Mouse (Mus musculus) forebrain, postnatal 0 days (tissue): ENCODE results near the gene Disc1. TPM values are rescaled to one million over a fixed set of nuclear protein-coding genes. Genes with fewer than 3 reads are reported as not detected.
A peak's percentile ranks its signal among the peaks of the same experiment; 100 is the strongest.

Source experiments
- ATAC-seq: fragments of 200-750 bp; cut with Nextera tagmentation; 2 replicates; pipeline ENCODE4 v1.8.0; 2017; ENCODE audit warnings: mild to moderate bottlenecking, moderate library complexity
- DNase-seq: peaks from one replicate; pipeline ENCODE4 v3.0.0-alpha.2; 2015
- H3K27ac ChIP-seq: fragments of 300-500 bp; sonication (generic); 2 replicates; pipeline ENCODE4 v1.5.1; 2014; ENCODE audit warnings: low read depth, mild to moderate bottlenecking, antibody characterized with exemption, low read length, moderate library complexity, mixed read lengths
- H3K27me3 ChIP-seq: fragments of 300-500 bp; sonication (generic); 2 replicates; pipeline ENCODE4 v1.6.1; 2014; ENCODE audit warnings: mild to moderate bottlenecking, low read length, mixed read lengths; ENCODE audit not compliant: insufficient read depth
- H3K36me3 ChIP-seq: fragments of 300-500 bp; sonication (generic); 2 replicates; pipeline ENCODE4 v1.6.1; 2014; ENCODE audit warnings: mild to moderate bottlenecking, moderate library complexity; ENCODE audit not compliant: insufficient read depth
- H3K4me1 ChIP-seq: fragments of 300-500 bp; sonication (generic); 2 replicates; pipeline ENCODE4 v1.6.1; 2014; ENCODE audit warnings: antibody characterized with exemption; ENCODE audit not compliant: insufficient read depth
- H3K4me2 ChIP-seq: fragments of 300-500 bp; sonication (generic); 2 replicates; pipeline ENCODE4 v1.6.1; 2014; ENCODE audit warnings: low read depth, mild to moderate bottlenecking, moderate library complexity
- H3K4me3 ChIP-seq: fragments of 300-500 bp; sonication (generic); 2 replicates; pipeline ENCODE4 v1.5.1; 2014; ENCODE audit warnings: low read depth, low read length, mixed read lengths
- H3K9ac ChIP-seq: fragments of 300-500 bp; sonication (generic); 2 replicates; pipeline ENCODE4 v1.6.1; 2014; ENCODE audit warnings: mild to moderate bottlenecking
- H3K9me3 ChIP-seq: fragments of 300-500 bp; sonication (generic); 2 replicates; pipeline ENCODE4 v1.6.1; 2016; ENCODE audit warnings: low read length
- CTCF ChIP-seq: sonication (generic); IDR thresholded peaks from 2 replicates; pipeline ENCODE4 v1.5.1; 2016; ENCODE audit warnings: antibody characterized with exemption, control low read depth, low read depth
- WGBS: fragments of 180-500 bp; shearing (Covaris S2); extraction: QIAGEN DNeasy Blood & Tissue Kit; methylation state at CpG from one replicate; pipeline ENCODE4 v1.1.7; 2014; 5-methylcytosine and 5-hydroxymethylcytosine counted together
- polyA plus RNA-seq: library from polyadenylated mRNA; unstranded; fragments of >200 nt; fragmentation: Nextera tagmentation; extraction: Ambion mirVana; gene quantifications from 2 replicates; pipeline ENCODE4 v1.2.1, GENCODE M21; 2015
- total RNA-seq: library from RNA; depleted of rRNA; stranded (reverse); fragments of >200 nt; gene quantifications from 2 replicates; pipeline ENCODE4 v1.2.3, GENCODE M21; 2014

The Disc1 gene
- total and polyA plus RNA-seq, 2 experiments from 2014 or later, result 0.73 to 6.4 TPM

DNA sequence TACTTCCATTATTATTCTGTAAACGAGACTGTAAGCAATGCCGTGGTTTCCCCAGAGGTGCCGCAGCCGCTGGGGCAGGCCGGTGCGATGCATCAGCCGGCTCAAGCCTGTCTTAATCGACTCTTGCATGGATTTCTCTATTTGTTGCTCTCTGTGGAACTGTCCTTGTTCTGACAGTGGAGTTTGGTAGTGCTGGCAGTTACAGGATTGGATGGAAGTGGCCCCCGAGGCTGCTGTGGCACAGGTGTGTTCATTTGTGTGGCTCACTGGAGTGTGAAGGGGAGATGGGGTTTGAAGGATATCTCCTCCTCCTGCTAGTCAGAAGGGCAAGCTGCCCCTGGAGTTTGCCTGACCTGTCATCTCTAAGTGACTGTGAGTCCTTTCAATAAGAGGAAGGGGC is 171.3 kb downstream of the Disc1 start:
- Histone ChIP-seq H3K27me3 (no peaks in the 10 kb centered on the region), H3K9ac (no peak overlapping the region), H3K4me1 (peaks cover 24% of the 10 kb centered on the region), H3K4me2 (no peak overlapping the region), H3K27ac (no peak overlapping the region), H3K9me3 (no peaks in the 10 kb centered on the region), H3K4me3 (no peak overlapping the region), H3K36me3 (no peaks in the 10 kb centered on the region)
- no peak for DNase-seq
- TF ChIP-seq CTCF, result no peak
- 83% methylated on average over 9 of the region's 9 CpGs for WGBS
- no peak for ATAC-seq

- Histone ChIP-seq H3K4me1 (peaks cover 20% of the 10 kb centered on the region), H3K9ac (no peak overlapping the region), H3K36me3 (no peaks in the 10 kb centered on the region), H3K9me3 (no peaks in the 10 kb centered on the region), H3K27ac (peak overlapping the region; percentile 70), H3K4me2 (no peak overlapping the region; the same call in 1 of the 2 replicates), H3K4me3 (no peak overlapping the region), H3K27me3 (no peaks in the 10 kb centered on the region)
- WGBS, result 42% methylated on average over 14 of the region's 14 CpGs
- peak; percentile 83 for ATAC-seq
- no peak for TF ChIP-seq CTCF
- DNase-seq, result peak; percentile 57
Measured at GRCm38 (mm10) chr8:125226989-125227624, 173.1 kb downstream of the Disc1 start.

DNA sequence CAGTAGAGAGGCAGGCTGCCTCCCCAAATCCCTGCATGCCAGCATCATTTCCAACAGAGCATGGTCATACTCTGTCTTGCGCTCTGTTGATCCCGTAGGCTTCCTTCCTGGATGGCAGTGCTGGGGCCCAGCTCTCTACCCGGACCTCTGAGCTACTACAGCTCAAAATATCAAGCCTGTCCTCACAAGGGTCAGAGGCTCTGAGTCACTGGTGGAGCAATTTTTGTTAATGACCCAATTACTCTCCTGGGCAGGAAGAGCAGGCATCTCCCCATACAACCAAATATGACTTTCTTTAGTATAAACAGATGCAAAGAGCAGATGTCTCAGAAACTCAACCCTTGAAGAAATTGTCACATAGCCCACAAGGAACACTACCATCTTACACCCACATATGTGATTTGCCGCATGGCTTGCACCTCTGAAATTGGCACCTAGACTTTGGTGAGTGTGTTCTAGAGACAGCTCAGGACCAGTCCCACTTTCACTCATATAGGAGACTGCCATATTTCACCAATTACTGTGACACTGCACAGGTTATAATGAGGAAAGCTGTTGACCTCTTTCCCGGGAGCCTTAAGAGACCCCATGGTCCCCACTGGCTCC is 176.6 kb downstream of the Disc1 start:
- WGBS, result 86% methylated on average over 5 of the region's 5 CpGs
- Histone ChIP-seq H3K9me3 (no peaks in the 10 kb centered on the region), H3K4me2 (no peak overlapping the region), H3K27me3 (no peaks in the 10 kb centered on the region), H3K36me3 (no peaks in the 10 kb centered on the region), H3K27ac (no peak overlapping the region), H3K9ac (no peak overlapping the region), H3K4me1 (peaks cover 14% of the 10 kb centered on the region), H3K4me3 (no peak overlapping the region)
- no peak for DNase-seq
- no peak for TF ChIP-seq CTCF
- ATAC-seq, result no peak

GRCm38 (mm10) chr8:125232724-125233123 is 178.7 kb downstream of the Disc1 start:
- no peak for TF ChIP-seq CTCF
- Histone ChIP-seq H3K9ac (no peak overlapping the region), H3K4me2 (no peak overlapping the region), H3K27me3 (no peaks in the 10 kb centered on the region), H3K9me3 (no peaks in the 10 kb centered on the region), H3K27ac (no peak overlapping the region), H3K4me1 (peaks cover 12% of the 10 kb centered on the region), H3K36me3 (no peaks in the 10 kb centered on the region), H3K4me3 (no peak overlapping the region)
- no peak for ATAC-seq
- no peak for DNase-seq
- 75% methylated on average over 9 of the region's 9 CpGs for WGBS

- no peaks in the 10 kb centered on the region for H3K9me3 ChIP-seq
- TF ChIP-seq CTCF, result no peak
- no peaks in the 10 kb centered on the region for H3K27me3 ChIP-seq
- peak overlapping the region; percentile 28 for H3K9ac ChIP-seq
- peaks cover 10% of the 10 kb centered on the region for H3K4me1 ChIP-seq
- ATAC-seq (peak; percentile 45; the same call in 1 of the 2 replicates), DNase-seq (peak; percentile 60)
- H3K4me3 ChIP-seq, result no peak overlapping the region
- WGBS, result 20% methylated on average over 22 of the region's 22 CpGs
- 0 out of 2 replicates have a peak overlapping the region, but pooled peaks have one; percentile 35 for H3K27ac ChIP-seq
- H3K36me3 ChIP-seq, result no peaks in the 10 kb centered on the region
- peak overlapping the region; percentile 35 for H3K4me2 ChIP-seq
Measured at GRCm38 (mm10) chr8:125235898-125236835, 182.2 kb downstream of the Disc1 start.

GRCm38 (mm10) chr8:125240763-125241162 is 186.8 kb downstream of the Disc1 start:
- H3K27me3 ChIP-seq, result no peaks in the 10 kb centered on the region
- no peaks in the 10 kb centered on the region for H3K9me3 ChIP-seq
- H3K27ac ChIP-seq, result no peak overlapping the region
- ATAC-seq (no peak), DNase-seq (no peak)
- no peak overlapping the region for H3K9ac ChIP-seq
- H3K4me3 ChIP-seq, result no peak overlapping the region
- H3K4me2 ChIP-seq, result no peak overlapping the region
- no peak for TF ChIP-seq CTCF
- H3K4me1 ChIP-seq, result peaks cover 10% of the 10 kb centered on the region
- WGBS, result 68% methylated on average over 4 of the region's 4 CpGs
- no peaks in the 10 kb centered on the region for H3K36me3 ChIP-seq
